Mouse (Mus musculus) liver, embryonic 14.5 days (tissue): Measurements from ENCODE around the gene Atf7. TPM values are rescaled to one million over a fixed set of nuclear protein-coding genes. Genes with fewer than 3 reads are reported as not detected.
"Not testable (repeated sequence)": the region's sequence is repeated elsewhere in the genome, so short reads cannot be mapped to it uniquely, and the experiment has no call there.

ENCODE experiments used
- ATAC-seq: fragments of 200-750 bp; cut with Nextera tagmentation; 2 replicates; pipeline ENCODE4 v1.8.0; 2017; ENCODE audit warnings: moderate number of reproducible peaks, mild to moderate bottlenecking, moderate library complexity; ENCODE audit not compliant: insufficient read depth
- DNase-seq, 3 experiments: peaks; one replicate each; pipeline ENCODE4 v3.0.0-alpha.2; 2012 to 2013; ENCODE audit warnings: low read depth in 3 of 3, low spot score in 3 of 3
- H3K27ac ChIP-seq: fragments of 300-500 bp; sonication (generic); 2 replicates; pipeline ENCODE4 v1.5.1; 2014; ENCODE audit warnings: moderate library complexity, mild to moderate bottlenecking, control low read depth, inconsistent platforms
- H3K27me3 ChIP-seq: fragments of 300-500 bp; sonication (generic); 2 replicates; pipeline ENCODE4 v1.6.1; 2014; ENCODE audit warnings: mild to moderate bottlenecking, low read length, moderate library complexity; ENCODE audit not compliant: control insufficient read depth, insufficient read depth
- H3K36me3 ChIP-seq: fragments of 300-500 bp; sonication (generic); replicated peaks from 2 replicates; pipeline ENCODE4 v1.6.1; 2014; ENCODE audit warnings: low read depth; ENCODE audit not compliant: control insufficient read depth, insufficient read depth
- H3K4me1 ChIP-seq, 2 experiments: fragments of 200-500 bp in 1 of 2; fragments of 300-500 bp in 1 of 2; sonication (generic) in 1 of 2; replicated peaks; 2 replicates each; pipeline ENCODE4 v1.6.1; 2012 to 2014; ENCODE audit warnings: antibody characterized with exemption in 1 of 2, inconsistent platforms in 1 of 2, low read length in 1 of 2; ENCODE audit not compliant: control insufficient read depth in 2 of 2, insufficient read depth in 2 of 2
- H3K4me2 ChIP-seq: fragments of 300-500 bp; sonication (generic); 2 replicates; pipeline ENCODE4 v1.6.1; 2014; ENCODE audit warnings: low read depth, mild to moderate bottlenecking, control low read depth, moderate library complexity
- H3K4me3 ChIP-seq, 2 experiments: fragments of 200-500 bp in 1 of 2; fragments of 300-500 bp in 1 of 2; sonication (generic) in 1 of 2; 2 replicates each; pipeline ENCODE4 v1.5.1; 2012 to 2014; ENCODE audit warnings: low read depth in 2 of 2, low read length in 2 of 2, mild to moderate bottlenecking in 2 of 2, control low read depth in 1 of 2, inconsistent platforms in 1 of 2, moderate library complexity in 1 of 2; ENCODE audit not compliant: insufficient read depth in 1 of 2
- H3K9ac ChIP-seq: fragments of 300-500 bp; sonication (generic); replicated peaks from 2 replicates; pipeline ENCODE4 v1.6.1; 2014; ENCODE audit warnings: mild to moderate bottlenecking, control low read depth, moderate library complexity
- H3K9me3 ChIP-seq: fragments of 300-500 bp; sonication (generic); 2 replicates; pipeline ENCODE4 v1.6.1; 2016; ENCODE audit warnings: low read length, mixed read lengths; ENCODE audit not compliant: control insufficient read depth
- CTCF ChIP-seq: IDR thresholded peaks from 2 replicates; pipeline ENCODE4 v1.5.1; 2016; ENCODE audit warnings: antibody characterized with exemption, low read depth, control low read depth
- EP300 ChIP-seq: IDR thresholded peaks from 2 replicates; pipeline ENCODE4 v1.6.1; 2016; ENCODE audit warnings: antibody characterized with exemption, low read depth
- WGBS: fragments of 180-500 bp; shearing (Covaris S2); extraction: QIAGEN DNeasy Blood & Tissue Kit; methylation state at CpG from one replicate; pipeline ENCODE4 v1.1.7; 2014; ENCODE audit not compliant: insufficient replicate concordance; 5-methylcytosine and 5-hydroxymethylcytosine counted together
- polyA plus RNA-seq, 2 experiments: library from polyadenylated mRNA; depleted of rRNA in 1 of 2; stranded (reverse) in 1 of 2; unstranded in 1 of 2; fragments of >200 nt; fragmentation: Nextera tagmentation in 1 of 2; extraction: Ambion mirVana in 1 of 2; gene quantifications; 2 replicates each; pipeline versions ENCODE4 v1.2.1 to v1.2.3; 2012 to 2014

The Atf7 gene
- polyA plus RNA-seq, 2 experiments = 7.3 to 12.3 TPM

DNA sequence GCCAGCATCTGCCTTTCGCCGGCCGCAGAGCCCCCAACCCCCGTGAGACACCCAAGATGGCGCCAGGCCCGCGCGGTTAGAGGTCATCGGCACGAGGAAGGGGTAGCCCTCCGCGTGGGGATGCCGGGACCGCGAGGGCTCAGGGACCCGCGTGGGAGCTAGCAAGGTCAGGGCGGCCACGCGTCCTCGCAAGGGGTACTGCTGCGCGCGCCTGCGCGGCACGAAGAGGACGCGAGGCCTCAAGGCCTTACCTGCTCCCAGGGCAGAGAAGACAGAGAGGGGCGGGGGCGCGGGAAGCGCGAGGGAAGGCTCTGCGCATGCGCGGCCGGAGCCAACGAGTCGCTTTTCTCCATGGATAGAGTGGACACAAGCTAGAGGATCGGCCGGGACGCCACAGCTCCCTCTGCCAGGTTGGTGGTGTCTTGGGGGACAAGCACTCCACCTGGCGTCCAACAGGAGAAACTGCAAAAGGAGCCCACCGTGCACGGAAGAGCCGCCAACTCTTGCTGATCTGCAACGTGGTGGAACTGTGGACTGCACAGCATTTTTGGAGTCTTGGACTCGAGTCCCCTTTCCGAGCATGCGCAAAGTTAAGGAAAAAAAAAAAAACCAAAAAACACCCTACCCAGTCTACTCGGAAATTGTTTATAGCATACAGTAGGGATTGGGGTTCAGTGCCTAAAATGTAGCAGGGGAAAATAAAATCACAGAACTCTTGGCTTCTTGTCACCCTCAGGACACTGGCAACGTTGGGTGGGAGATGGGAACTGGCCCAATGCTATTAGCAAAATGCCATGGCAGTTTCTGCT, 45.7 kb upstream of the Atf7 start:
- H3K36me3 ChIP-seq = peaks cover 10% of the 10 kb centered on the region
- H3K4me2 ChIP-seq = peak overlapping the region; percentile 63
- peaks cover 28% of the 10 kb centered on the region for H3K27me3 ChIP-seq
- H3K27ac ChIP-seq = peak overlapping the region; percentile 48
- H3K4me1 ChIP-seq = peaks cover 8 to 27% of the 10 kb centered on the region in 2 experiments; a peak in 3 of 4 replicates
- peak overlapping the region; percentile 73 to 79 for H3K4me3 ChIP-seq
- H3K9me3 ChIP-seq = no peaks in the 10 kb centered on the region
- peak; percentile 96 for ATAC-seq
- H3K9ac ChIP-seq = peak overlapping the region; percentile 83
- TF ChIP-seq EP300 (no peak; the same call in 1 of the 2 replicates), CTCF (peak; percentile 100)
- under 1% methylated on average over 53 of the region's 53 CpGs for WGBS
- peak; percentile 94 for DNase-seq

- TF ChIP-seq CTCF (no peak), EP300 (no peak)
- H3K4me1 ChIP-seq = peaks cover 8 to 27% of the 10 kb centered on the region in 2 experiments; a peak in 3 of 4 replicates
- 4% methylated on average over 6 of the region's 6 CpGs for WGBS
- H3K27ac ChIP-seq = peak overlapping the region; percentile 48
- peaks cover 28% of the 10 kb centered on the region for H3K27me3 ChIP-seq
- peak overlapping the region; percentile 63 for H3K4me2 ChIP-seq
- H3K9ac ChIP-seq = peak overlapping the region; percentile 83
- H3K36me3 ChIP-seq = peaks cover 12% of the 10 kb centered on the region
- peak overlapping the region; percentile 73 to 79 for H3K4me3 ChIP-seq
- ATAC-seq (no peak), DNase-seq (no peak)
- H3K9me3 ChIP-seq = no peaks in the 10 kb centered on the region
These were observed 45.0 kb upstream of the Atf7 start for GRCm38 (mm10) chr15:102670281-102670680.

- DNase-seq = no peak
- Histone ChIP-seq H3K27ac (no peak overlapping the region), H3K4me1 (peaks cover 8 to 27% of the 10 kb centered on the region in 2 experiments; a peak in 3 of 4 replicates), H3K9ac (no peak overlapping the region; the same call in 1 of the 2 replicates), H3K27me3 (peaks cover 28% of the 10 kb centered on the region), H3K4me3 (peak overlapping the region in 1 of 2 experiments; percentile 73; a peak in 2 of 4 replicates), H3K4me2 (peak overlapping the region; percentile 63), H3K36me3 (peaks cover 19% of the 10 kb centered on the region), H3K9me3 (no peaks in the 10 kb centered on the region)
- TF ChIP-seq CTCF (no peak), EP300 (no peak)
- WGBS = 73% methylated on average over 8 of the region's 8 CpGs
- no peak for ATAC-seq
These were observed 44.3 kb upstream of the Atf7 start for GRCm38 (mm10) chr15:102669571-102669970.

DNA sequence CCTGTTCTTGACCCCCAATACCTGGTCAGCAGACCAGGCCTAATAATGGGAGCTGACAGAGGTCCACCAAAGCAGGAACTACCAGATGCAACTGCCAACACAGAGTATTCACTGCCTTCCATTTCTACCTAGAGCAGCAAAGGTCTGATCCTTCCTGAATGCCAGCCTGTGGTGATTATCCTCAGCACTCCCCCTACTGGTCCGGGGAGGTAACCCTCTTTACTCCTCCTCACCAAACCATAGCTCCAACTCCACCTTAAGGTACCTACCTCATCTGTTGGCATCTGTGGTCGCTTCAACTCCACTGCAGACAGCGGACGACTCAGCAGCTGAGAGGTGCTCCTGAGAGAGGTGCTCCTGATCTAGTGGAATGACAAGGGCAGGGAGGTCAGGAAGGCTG, 40.2 kb upstream of the Atf7 start:
- no peak overlapping the region for H3K9ac ChIP-seq
- peaks cover 7 to 15% of the 10 kb centered on the region in 2 experiments; a peak in 3 of 4 replicates for H3K4me1 ChIP-seq
- H3K4me2 ChIP-seq = no peak overlapping the region
- H3K4me3 ChIP-seq = no peak overlapping the region
- TF ChIP-seq CTCF (peak; percentile 83), EP300 (no peak)
- WGBS = 36% methylated on average over 4 of the region's 4 CpGs
- no peaks in the 10 kb centered on the region for H3K9me3 ChIP-seq
- ATAC-seq = peak; percentile 44
- H3K27ac ChIP-seq = no peak overlapping the region
- H3K36me3 ChIP-seq = peaks cover 43% of the 10 kb centered on the region
- H3K27me3 ChIP-seq = no peaks in the 10 kb centered on the region
- DNase-seq = peak in 1 of 3 experiments; percentile 28

GRCm38 (mm10) chr15:102663825-102664224, 38.6 kb upstream of the Atf7 start:
- ATAC-seq (no peak), DNase-seq (no peak)
- Histone ChIP-seq H3K4me1 (peaks cover 0 to 3% of the 10 kb centered on the region in 2 experiments; a peak in 2 of 4 replicates), H3K27ac (no peak overlapping the region), H3K36me3 (peaks cover 43% of the 10 kb centered on the region), H3K4me3 (no peak overlapping the region), H3K9me3 (no peaks in the 10 kb centered on the region), H3K27me3 (no peaks in the 10 kb centered on the region), H3K9ac (no peak overlapping the region), H3K4me2 (no peak overlapping the region)
- 79% methylated on average over 8 of the region's 8 CpGs for WGBS
- TF ChIP-seq CTCF = no peak
- TF ChIP-seq EP300 = no peak

DNA sequence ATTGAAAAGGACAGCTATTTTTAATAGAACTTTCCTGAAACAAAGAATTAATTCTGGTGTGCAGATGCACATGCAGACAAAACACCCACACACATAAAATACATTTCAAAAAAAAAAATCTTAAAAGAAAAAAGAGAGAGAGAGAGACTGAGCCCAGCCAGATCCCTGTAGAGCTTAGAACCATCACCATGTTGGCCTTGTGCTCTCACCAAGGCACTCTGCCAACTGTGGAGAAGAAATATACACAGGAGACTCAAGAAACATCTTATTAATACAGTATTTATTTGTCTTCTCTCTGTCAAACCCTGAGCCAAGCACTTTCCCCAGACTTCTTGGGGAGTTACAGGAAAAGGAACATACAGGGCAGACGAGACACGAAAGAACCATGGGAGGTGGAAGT, 37.3 kb upstream of the Atf7 start:
- H3K4me2 ChIP-seq, H3K27me3 ChIP-seq, H3K4me1 ChIP-seq, ATAC-seq, H3K27ac ChIP-seq, H3K9ac ChIP-seq, H3K4me3 ChIP-seq, H3K9me3 ChIP-seq, DNase-seq: not testable (repeated sequence)
- peaks cover 42% of the 10 kb centered on the region for H3K36me3 ChIP-seq
- no CpG with 5 or more reads among the region's 2 CpGs for WGBS
